Mouse (Mus musculus) megakaryocyte, embryonic 14.5 days (primary cell): Measurements from ENCODE around the gene Slc46a2.

Experiments used
- FLI1 ChIP-seq: IDR thresholded peaks from 2 replicates; pipeline ENCODE4 v1.6.1; 2012; ENCODE audit warnings: low read length, inconsistent platforms, mixed read lengths
- GATA1 ChIP-seq: IDR thresholded peaks from 3 replicates; pipeline ENCODE4 v1.6.1; 2012; ENCODE audit warnings: mixed read lengths, low read length, inconsistent platforms, borderline replicate concordance

DNA sequence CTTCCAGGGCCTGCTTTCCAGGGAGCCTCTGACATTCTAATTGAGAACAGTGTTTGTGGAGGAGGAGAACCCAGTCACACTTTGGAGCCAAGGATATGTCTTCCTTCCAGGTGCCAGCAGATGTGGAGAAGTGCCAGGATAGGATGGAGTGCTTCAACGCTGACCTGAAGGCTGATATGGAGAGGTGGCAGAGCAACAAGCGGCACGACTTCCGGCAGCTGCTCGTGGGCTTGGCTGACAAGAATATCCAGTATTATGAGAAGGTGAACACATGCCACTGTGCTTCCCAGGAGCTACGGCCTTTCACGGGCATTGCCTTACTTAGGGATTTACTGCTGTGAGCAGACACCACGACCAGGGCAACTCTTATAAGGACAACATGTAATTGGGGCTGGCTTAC lies 20.4 kb downstream of the Slc46a2 start:
- TF ChIP-seq FLI1 (no peak), GATA1 (no peak)
